Mouse (Mus musculus): ENCODE measurements at regions not wholly inside any gene's neighbourhood (a gene's known extent, or its start where the extent isn't known, plus 50 kb on each side); places are given as distances from the start of the nearest gene placed in this dataset.
"Not testable (repeated sequence)": the region's sequence is repeated elsewhere in the genome, so short reads cannot be mapped to it uniquely, and the experiment has no call there.

- peak; percentile 13 for DNase-seq
Measured at GRCm38 (mm10) chr8:35123196-35123621, 642.4 kb upstream of the Gm19410 start.

GRCm38 (mm10) chr8:35125179-35125578 lies 640.4 kb upstream of the Gm19410 start:
- no peak for DNase-seq

- no peak for DNase-seq
Measured at GRCm38 (mm10) chr8:35132281-35132680, 633.3 kb upstream of the Gm19410 start.

- DNase-seq = no peak
Measured at GRCm38 (mm10) chr8:35135630-35136029, 630.0 kb upstream of the Gm19410 start.

- no peak for DNase-seq
Measured at GRCm38 (mm10) chr8:35136643-35137042, 628.9 kb upstream of the Gm19410 start.

GRCm38 (mm10) chr8:35140775-35141174 lies 624.8 kb upstream of the Gm19410 start:
- no peak for DNase-seq

GRCm38 (mm10) chr8:35143018-35143656 lies 622.5 kb upstream of the Gm19410 start:
- no peak for DNase-seq

- DNase-seq = no peak
Measured at GRCm38 (mm10) chr8:35143684-35144083, 621.9 kb upstream of the Gm19410 start.

- no peak for DNase-seq
Measured at GRCm38 (mm10) chr8:35144401-35144800, 621.2 kb upstream of the Gm19410 start.

GRCm38 (mm10) chr8:35147481-35147880 lies 618.1 kb upstream of the Gm19410 start:
- no peak for DNase-seq

- DNase-seq = no peak
Measured at GRCm38 (mm10) chr8:35147967-35148366, 617.6 kb upstream of the Gm19410 start.

- DNase-seq = no peak
Measured at GRCm38 (mm10) chr8:35152585-35152984, 613.0 kb upstream of the Gm19410 start.

GRCm38 (mm10) chr8:35156272-35156671 lies 609.3 kb upstream of the Gm19410 start:
- DNase-seq = no peak

GRCm38 (mm10) chr8:35157711-35158110 lies 607.9 kb upstream of the Gm19410 start:
- DNase-seq = no peak

GRCm38 (mm10) chr8:35159329-35159728 lies 606.3 kb upstream of the Gm19410 start:
- peak; percentile 65 for DNase-seq

- no peak for DNase-seq
Measured at GRCm38 (mm10) chr8:35160230-35160629, 605.4 kb upstream of the Gm19410 start.

GRCm38 (mm10) chr8:35162166-35162565 lies 603.4 kb upstream of the Gm19410 start:
- DNase-seq = not testable (repeated sequence)

GRCm38 (mm10) chr8:35166611-35167010 lies 599.0 kb upstream of the Gm19410 start:
- DNase-seq = no peak

GRCm38 (mm10) chr8:35171536-35172310 lies 593.9 kb upstream of the Gm19410 start:
- no peak for DNase-seq

- no peak for DNase-seq
Measured at GRCm38 (mm10) chr8:35177314-35177713, 588.3 kb upstream of the Gm19410 start.

GRCm38 (mm10) chr8:35180075-35180474 lies 585.5 kb upstream of the Gm19410 start:
- DNase-seq = no peak

- DNase-seq = no peak
Measured at GRCm38 (mm10) chr8:35182141-35182540, 583.4 kb upstream of the Gm19410 start.

GRCm38 (mm10) chr8:35183423-35183822 lies 582.2 kb upstream of the Gm19410 start:
- DNase-seq = no peak

GRCm38 (mm10) chr8:35185165-35185564 lies 580.4 kb upstream of the Gm19410 start:
- DNase-seq = no peak
